18 mouse cellular contexts compared by ENCODE assay signal in the genomic region with DNA sequence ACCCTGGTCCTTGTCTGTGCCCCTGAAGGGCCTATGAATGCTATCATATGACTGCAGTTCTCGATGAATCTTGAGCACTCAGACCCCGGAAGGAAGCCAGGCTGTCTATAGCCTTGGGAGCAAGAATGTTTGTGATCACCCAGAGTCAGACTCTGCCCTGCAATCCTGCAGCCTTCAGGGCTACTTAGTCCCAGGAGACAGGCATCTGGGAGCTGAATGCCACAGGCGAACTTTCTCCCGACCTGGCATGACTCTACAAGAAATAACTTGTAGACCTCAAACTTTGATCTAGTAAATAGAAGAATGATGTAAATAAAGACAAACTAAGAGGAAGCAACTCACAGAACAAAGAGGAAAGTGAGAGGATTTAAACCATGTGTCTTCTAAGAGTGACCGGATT. TPM values are rescaled to one million over a fixed set of nuclear protein-coding genes. Genes with fewer than 3 reads are reported as not detected.
A peak's percentile ranks its signal among the peaks of the same experiment; 100 is the strongest.
DNase-seq lines count a peak whose midpoint lies in the region; ATAC-seq and TF ChIP-seq lines count a peak whose summit lies in the region.
"Had no signal": no experiment of that assay in that cellular context is flagged by ENCODE, and none has a peak within 500 bp of the region (broad histone marks: within the 10 kb centered on the region; RNA-seq: fewer than 3 reads in every experiment).

No protein-coding gene starts in this region.

- H3K27ac ChIP-seq in kidney, adult 2 months (ENCODE audit: insufficient read depth, low read depth, low read length) = no peak overlapping the region
- peak overlapping the region; percentile 82 for H3K27ac ChIP-seq in brown adipose tissue, adult 24 weeks (replicated peaks; ENCODE audit: low read depth, low read length)
- H3K27ac ChIP-seq in kidney, postnatal 0 days = peak overlapping the region; percentile 60; the same call in 1 of the 2 replicates
- no peak overlapping the region for H3K27ac ChIP-seq in hindbrain, embryonic 14.5 days
- H3K27ac ChIP-seq: hindbrain, embryonic 10.5 days; limb, embryonic 12.5 days; liver, embryonic 12.5 days; midbrain, embryonic 12.5 days; neural tube, embryonic 12.5 days had no signal

- TF ChIP-seq CTCF in kidney, adult 2 months (conservative IDR thresholded peaks at IDR 0.05; ENCODE audit: insufficient read depth, insufficient read length, low read depth, low read length) = no peak
- no peak for TF ChIP-seq CTCF in kidney, postnatal 0 days (IDR thresholded peaks at IDR 0.05; ENCODE audit: low read depth)

- H3K9ac ChIP-seq in kidney, postnatal 0 days (ENCODE audit: low read depth, low read length) = no peak overlapping the region
- no peak overlapping the region for H3K9ac ChIP-seq in hindbrain, embryonic 14.5 days
- H3K9ac ChIP-seq: limb, embryonic 12.5 days; liver, embryonic 12.5 days; lung, embryonic 14.5 days; midbrain, embryonic 12.5 days; neural tube, embryonic 12.5 days had no signal

- ATAC-seq in kidney, postnatal 0 days (replicated peaks; ENCODE audit: low FRiP score, low read depth) = no peak
- ATAC-seq in CD4-positive, CD25-positive, alpha-beta regulatory T cell, adult 4 months = no peak
- no peak for ATAC-seq in hindbrain, embryonic 14.5 days (ENCODE audit: low FRiP score)
- ATAC-seq: liver, embryonic 12.5 days; Patski had no signal

- no peaks in the 10 kb centered on the region for H3K36me3 ChIP-seq in kidney, adult 2 months (ENCODE audit: control insufficient read depth, insufficient read depth, low read length)
- H3K36me3 ChIP-seq in kidney, postnatal 0 days (ENCODE audit: insufficient read depth, low read length) = no peaks in the 10 kb centered on the region
- no peaks in the 10 kb centered on the region for H3K36me3 ChIP-seq in hindbrain, embryonic 14.5 days (replicated peaks; ENCODE audit: control insufficient read depth, insufficient read depth)
- H3K36me3 ChIP-seq: hindbrain, embryonic 10.5 days; limb, embryonic 12.5 days; liver, embryonic 12.5 days; midbrain, embryonic 12.5 days; neural tube, embryonic 12.5 days had no signal

- WGBS in kidney, adult 2 months = 30% methylated on average over 5 of the region's 5 CpGs
- 23% methylated on average over 5 of the region's 5 CpGs for WGBS in kidney, postnatal 0 days
- WGBS in hindbrain, embryonic 14.5 days = 69% methylated on average over 5 of the region's 5 CpGs

- no peak overlapping the region for H3K4me2 ChIP-seq in kidney, postnatal 0 days (ENCODE audit: low read length)
- no peak overlapping the region for H3K4me2 ChIP-seq in hindbrain, embryonic 14.5 days (replicated peaks)
- H3K4me2 ChIP-seq: limb, embryonic 12.5 days; liver, embryonic 12.5 days; lung, embryonic 14.5 days; midbrain, embryonic 12.5 days; neural tube, embryonic 12.5 days had no signal

- no peak for TF ChIP-seq POLR2A in kidney, adult 2 months (IDR thresholded peaks at IDR 0.05; ENCODE audit: low read depth, low read length)

- no peaks in the 10 kb centered on the region for H3K27me3 ChIP-seq in kidney, adult 2 months (replicated peaks; ENCODE audit: control insufficient read depth, insufficient read depth, low read length)
- H3K27me3 ChIP-seq in kidney, postnatal 0 days (ENCODE audit: insufficient read depth, low read length) = no peaks in the 10 kb centered on the region
- H3K27me3 ChIP-seq in hindbrain, embryonic 14.5 days (ENCODE audit: control insufficient read depth, insufficient read depth, low read length) = no peaks in the 10 kb centered on the region
- H3K27me3 ChIP-seq: limb, embryonic 12.5 days; liver, embryonic 12.5 days; midbrain, embryonic 12.5 days; neural tube, embryonic 12.5 days; Patski had no signal

- H3K4me3 ChIP-seq in kidney, adult 2 months (ENCODE audit: insufficient read depth, low read depth, low read length) = no peak overlapping the region
- no peak overlapping the region for H3K4me3 ChIP-seq in brown adipose tissue, adult 24 weeks (ENCODE audit: insufficient read depth, low read depth, low read length)
- H3K4me3 ChIP-seq in kidney, postnatal 0 days (replicated peaks; ENCODE audit: low read depth, low read length) = no peak overlapping the region
- H3K4me3 ChIP-seq in hindbrain, embryonic 14.5 days (replicated peaks; ENCODE audit: low read length) = no peak overlapping the region
- H3K4me3 ChIP-seq: hindbrain, embryonic 10.5 days; limb, embryonic 12.5 days; liver, embryonic 12.5 days; midbrain, embryonic 12.5 days; neural tube, embryonic 12.5 days had no signal

- H3K4me1 ChIP-seq in kidney, adult 2 months (ENCODE audit: control insufficient read depth, insufficient read depth, low read length) = no peaks in the 10 kb centered on the region
- H3K4me1 ChIP-seq in brown adipose tissue, adult 24 weeks (ENCODE audit: control insufficient read depth, insufficient read depth, insufficient read length, low read length) = peaks cover 10% of the 10 kb centered on the region
- no peaks in the 10 kb centered on the region for H3K4me1 ChIP-seq in kidney, postnatal 0 days (replicated peaks; ENCODE audit: insufficient read depth, low read length)
- H3K4me1 ChIP-seq in hindbrain, embryonic 14.5 days (replicated peaks; ENCODE audit: control insufficient read depth, insufficient read depth, low read length) = no peaks in the 10 kb centered on the region
- H3K4me1 ChIP-seq: hindbrain, embryonic 10.5 days; limb, embryonic 12.5 days; midbrain, embryonic 12.5 days; neural tube, embryonic 12.5 days had no signal

- no peaks in the 10 kb centered on the region for H3K9me3 ChIP-seq in kidney, postnatal 0 days (replicated peaks; ENCODE audit: low read length)
- no peaks in the 10 kb centered on the region for H3K9me3 ChIP-seq in hindbrain, embryonic 14.5 days (ENCODE audit: control insufficient read depth, low read length)
- H3K9me3 ChIP-seq: hindbrain, embryonic 10.5 days; limb, embryonic 12.5 days; liver, embryonic 12.5 days; midbrain, embryonic 12.5 days; neural tube, embryonic 12.5 days had no signal

- peak; percentile 54 for DNase-seq in adrenal gland, postnatal 10 days
- DNase-seq in adrenal gland, postnatal 4 days (ENCODE audit: low spot score in 2 of 2) = no peak
- peak; percentile 14 for DNase-seq in kidney, adult 2 months
- no peak for DNase-seq in kidney, adult 8-10 months
- DNase-seq in kidney, postnatal 0 days (ENCODE audit: low spot score) = no peak
- DNase-seq in hindbrain, embryonic 14.5 days (ENCODE audit: low spot score) = no peak
- DNase-seq: cerebellum, adult 8-10 months; gastrocnemius, postnatal 25 days; lung, embryonic 14.5 days; right cerebral cortex, adult 18-20 months had no signal

RNA-seq across cellular contexts. Expression of a gene that starts 40.7 kb away (rescaled TPM):
- 10 to 100 TPM; 36.2 to 46.9 TPM for total RNA-seq in adrenal gland, postnatal 10 days (2021)
- 10 to 100 TPM; 41.0 to 43.4 TPM for total RNA-seq in adrenal gland, postnatal 4 days (2021)
- 12.6 and 12.9 TPM in 2 replicates for polyA plus RNA-seq in kidney, adult 2 months (2012; rRNA removed)
- polyA plus RNA-seq in brown adipose tissue, adult 24 weeks (2012; ENCODE audit: insufficient read depth, insufficient read length, missing spikeins) = 39.7 and 41.4 TPM in 2 replicates
- polyA plus RNA-seq in kidney, postnatal 0 days (2015; fragmentation: Nextera tagmentation; extraction: Ambion mirVana) = 8.5 and 9.6 TPM in 2 replicates
- 10 to 100 TPM; 15.4 to 20.7 TPM for polyA plus RNA-seq in CD4-positive, CD25-positive, alpha-beta regulatory T cell, adult 4 months (2017; shearing (Covaris generic))
- 58.8 and 66.7 TPM in 2 replicates for polyA plus RNA-seq in hindbrain, embryonic 14.5 days (2014; fragmentation: Nextera tagmentation; extraction: Ambion mirVana)

Comparison
In these comparisons a context has a peak if more than half of its experiments do, and no peak if none do; other contexts are left out.
1. DNase-seq: peak in adrenal gland, postnatal 10 days (single experiment) and kidney, adult 2 months (single experiment); none in adrenal gland, postnatal 4 days (0 of 2), kidney, adult 8-10 months (0 of 2), kidney, postnatal 0 days (single experiment) and hindbrain, embryonic 14.5 days (single experiment).
2. H3K27ac ChIP-seq: peak in brown adipose tissue, adult 24 weeks (single experiment) and kidney, postnatal 0 days (single experiment); none in kidney, adult 2 months (single experiment) and hindbrain, embryonic 14.5 days (single experiment).